Mouse (Mus musculus): ENCODE results near the gene Gm13420.

Gm13420 gene

GRCm38 (mm10) chr2:29700898-29701297 lies 50.6 kb downstream of the Gm13420 start:
- no peak for DNase-seq

- DNase-seq = no peak
Observed at GRCm38 (mm10) chr2:29698421-29699290, 52.8 kb downstream of the Gm13420 start.

GRCm38 (mm10) chr2:29696207-29696800 lies 55.2 kb downstream of the Gm13420 start:
- no peak for DNase-seq

Data from right cerebral cortex, postnatal 25 days (tissue).